Mouse (Mus musculus) cerebellum, postnatal 36 days (tissue): ENCODE data around the gene Galnt18.

Experiments used
- DNase-seq, 2 experiments: peaks; one replicate each; pipeline ENCODE4 v3.0.0; 2021 to 2022; ENCODE audit warnings: mixed read lengths in 2 of 2

Galnt18 gene

DNA sequence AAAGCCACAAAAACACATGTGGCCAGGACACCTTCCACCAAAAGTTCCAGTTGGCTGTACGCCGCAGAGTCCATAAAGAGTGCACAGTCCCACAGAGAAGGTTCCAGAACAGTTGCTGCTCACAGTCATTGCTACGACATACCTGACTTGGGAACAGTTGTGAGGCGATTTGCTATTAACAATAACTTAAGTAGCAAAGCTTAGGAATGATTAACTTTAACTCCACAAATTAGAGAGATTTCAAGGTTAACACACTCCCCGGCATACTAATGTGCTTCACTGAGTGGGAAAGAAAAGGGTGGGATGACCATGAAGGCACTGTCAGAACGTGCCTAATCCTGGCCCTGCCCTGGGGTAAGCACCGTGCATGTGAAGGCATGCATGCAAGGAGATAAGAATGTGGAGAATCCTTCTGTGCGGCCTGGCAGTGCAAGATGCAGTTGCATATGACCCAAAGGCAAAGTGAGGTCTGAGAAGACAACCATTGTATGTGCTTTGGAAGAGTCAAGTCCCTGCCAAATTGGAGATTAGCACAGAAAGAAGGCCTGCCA is 8.5 kb downstream of the Galnt18 start:
- DNase-seq: no peak

DNA sequence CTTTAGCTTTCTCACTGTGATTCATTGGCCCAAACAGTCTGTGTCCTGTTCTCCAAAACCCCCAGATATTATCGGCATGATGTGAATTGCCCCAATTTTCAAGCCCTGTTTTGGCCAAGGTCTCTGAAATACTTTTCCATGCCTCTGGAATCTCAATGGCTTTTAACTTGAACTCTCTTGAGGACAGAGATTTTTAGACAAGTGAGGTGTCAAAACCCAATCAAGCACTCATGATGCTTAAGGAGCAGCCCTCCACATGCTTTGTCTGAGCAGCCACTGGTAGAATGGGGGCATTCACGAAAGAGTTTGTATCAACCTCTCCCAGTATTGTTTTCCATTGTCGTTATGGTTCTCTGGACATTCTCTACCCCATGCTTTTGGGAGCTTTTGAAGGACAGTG is 9.2 kb downstream of the Galnt18 start:
- no peak for DNase-seq

DNA sequence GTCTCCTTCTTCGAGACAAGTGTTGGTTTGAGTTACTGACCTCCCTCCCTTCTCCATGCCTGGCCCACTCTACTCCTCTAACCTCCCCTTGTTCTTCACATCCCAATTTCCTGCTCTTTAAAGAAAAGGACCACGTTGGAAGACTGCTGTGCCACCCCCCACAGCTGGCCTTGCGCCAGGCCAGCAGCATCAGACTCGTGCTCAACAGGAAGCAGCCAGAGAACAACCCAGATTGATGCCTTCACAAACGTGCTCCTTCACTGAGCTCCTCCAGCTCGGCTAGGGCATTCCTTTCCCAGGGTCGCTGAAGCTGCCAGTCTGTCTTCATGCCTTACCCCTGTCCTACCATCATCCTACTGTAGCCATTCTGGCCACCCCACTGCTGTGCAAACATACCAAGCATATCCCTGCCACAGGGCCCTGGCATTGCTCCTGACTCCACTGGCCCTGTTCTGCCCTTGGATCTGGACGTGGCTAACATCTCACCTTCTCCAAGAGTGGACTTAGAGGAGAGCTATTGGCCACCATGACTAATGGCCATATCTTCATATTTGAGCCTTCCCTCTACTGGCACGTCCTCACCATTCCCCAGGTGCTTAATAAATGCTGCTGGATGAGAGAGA is 13.5 kb downstream of the Galnt18 start:
- DNase-seq: no peak

DNA sequence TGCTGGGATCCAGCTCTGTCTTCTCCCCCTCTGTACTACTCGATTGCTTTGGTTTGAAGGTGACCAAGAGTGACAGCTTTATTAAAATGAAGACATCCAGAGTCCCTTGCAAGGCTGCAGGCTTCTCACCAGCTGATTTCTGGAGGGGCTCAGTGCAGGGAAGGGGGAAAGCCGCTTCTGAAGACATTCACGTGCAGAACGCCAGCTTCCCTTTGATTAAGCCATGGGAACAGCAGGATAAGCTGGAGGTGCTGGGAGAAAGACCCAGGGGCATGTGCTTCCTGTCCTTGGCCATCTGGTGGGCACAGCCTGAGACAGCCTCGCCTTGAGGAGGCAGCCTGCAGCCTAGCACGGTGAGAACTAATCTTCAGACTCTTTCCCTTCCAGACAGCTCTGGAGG is 17.0 kb downstream of the Galnt18 start:
- no peak for DNase-seq

DNA sequence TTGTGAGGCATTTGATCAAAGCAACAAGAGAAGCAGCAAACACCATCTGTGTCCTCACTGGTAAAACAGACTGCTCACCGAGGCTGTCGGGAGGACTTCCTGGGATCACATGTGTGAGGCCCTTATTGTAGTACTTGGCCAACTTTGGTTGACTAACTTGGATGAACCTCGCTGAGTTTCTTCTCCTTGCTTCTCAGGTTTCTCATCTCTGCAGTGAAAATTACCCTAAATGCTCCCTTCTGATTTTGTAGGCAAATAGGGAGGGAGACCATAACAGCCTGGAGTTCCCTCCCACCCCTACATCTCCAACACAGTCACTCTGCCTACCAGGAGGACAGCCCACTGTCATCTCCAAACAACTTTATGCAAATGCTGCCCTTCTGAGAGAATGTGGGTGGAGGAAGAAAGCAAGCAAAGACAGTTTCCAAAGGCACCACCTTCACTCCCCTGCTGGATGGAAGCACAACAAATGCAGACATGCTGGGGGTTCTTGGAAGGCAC is 31.2 kb downstream of the Galnt18 start:
- DNase-seq: no peak

DNA sequence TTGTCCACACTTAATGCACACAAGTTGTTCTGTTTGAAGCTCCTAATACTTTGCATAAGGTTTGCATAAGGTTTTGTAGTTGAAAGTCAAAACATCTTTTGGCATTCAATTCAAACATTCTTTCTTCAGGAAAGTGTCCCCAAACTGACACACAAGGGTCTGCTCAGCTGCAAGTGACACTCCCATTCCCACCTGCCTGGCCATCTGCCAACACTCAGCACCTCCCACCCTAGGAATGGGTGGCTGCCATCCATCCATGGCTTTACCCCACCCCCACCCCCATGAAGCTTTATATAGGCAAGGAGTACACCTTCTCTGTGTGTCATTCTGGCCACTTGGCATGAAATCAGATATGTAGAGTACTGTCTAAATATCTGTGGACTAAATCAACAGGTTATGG is 35.0 kb downstream of the Galnt18 start:
- no peak for DNase-seq

DNA sequence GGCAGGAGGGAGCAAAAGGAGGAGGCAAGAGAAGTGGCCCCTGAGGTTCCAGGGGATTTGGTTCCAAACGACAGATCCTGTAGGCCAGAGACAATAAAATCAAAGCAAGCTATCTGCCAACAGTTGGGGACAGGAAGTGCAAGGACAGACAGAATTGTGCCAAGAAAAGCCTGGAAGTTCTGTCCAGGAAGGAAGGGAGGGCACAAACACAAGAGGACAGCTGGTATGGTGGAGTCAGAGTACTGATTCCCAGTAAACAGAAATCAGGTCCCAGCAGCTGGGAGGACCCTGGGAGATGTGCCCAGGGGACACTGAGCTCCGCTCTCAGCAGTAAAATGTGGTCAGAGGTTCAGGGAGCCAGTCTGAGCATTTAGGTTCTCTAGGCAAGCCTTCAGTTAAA is 38.2 kb downstream of the Galnt18 start:
- no peak for DNase-seq

DNA sequence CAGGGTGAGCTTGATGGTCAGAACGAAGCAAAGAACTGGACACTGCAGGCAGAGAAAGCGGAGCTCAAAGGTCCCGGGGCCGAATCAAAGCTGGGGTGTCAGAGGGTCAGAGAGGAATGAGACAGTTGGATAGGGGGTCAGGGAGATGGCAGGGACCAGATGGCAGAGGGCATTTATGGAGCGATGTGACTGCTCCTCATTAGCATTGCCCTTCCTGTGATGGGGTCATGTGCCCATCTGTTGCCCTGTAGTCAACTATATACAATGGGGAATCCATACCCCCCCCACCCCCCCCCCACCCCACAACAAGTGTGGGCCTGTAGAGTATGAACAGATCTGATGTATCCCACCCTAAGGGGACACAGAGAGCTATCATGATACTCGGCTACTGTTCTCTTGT is 39.7 kb downstream of the Galnt18 start:
- no peak for DNase-seq

DNA sequence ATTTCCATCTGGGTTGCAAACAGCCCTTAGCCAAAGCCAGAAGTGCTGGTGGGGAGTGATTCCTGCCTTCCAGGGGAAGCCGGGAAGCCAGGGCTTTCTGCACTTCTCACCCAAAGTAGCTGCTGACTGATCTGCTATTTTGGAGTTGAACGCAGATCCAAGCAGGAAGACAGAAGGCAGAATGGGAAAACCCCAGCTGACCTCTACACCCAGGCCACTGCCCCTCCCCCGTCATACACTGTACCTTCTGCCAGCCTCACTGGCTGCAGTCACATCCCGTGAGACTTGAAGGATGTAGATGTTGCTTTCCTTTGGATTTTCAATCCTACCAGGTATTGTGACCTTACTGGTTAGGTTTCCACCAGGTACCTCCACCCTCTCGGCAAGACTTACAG is 40.4 kb downstream of the Galnt18 start:
- DNase-seq: no peak

DNA sequence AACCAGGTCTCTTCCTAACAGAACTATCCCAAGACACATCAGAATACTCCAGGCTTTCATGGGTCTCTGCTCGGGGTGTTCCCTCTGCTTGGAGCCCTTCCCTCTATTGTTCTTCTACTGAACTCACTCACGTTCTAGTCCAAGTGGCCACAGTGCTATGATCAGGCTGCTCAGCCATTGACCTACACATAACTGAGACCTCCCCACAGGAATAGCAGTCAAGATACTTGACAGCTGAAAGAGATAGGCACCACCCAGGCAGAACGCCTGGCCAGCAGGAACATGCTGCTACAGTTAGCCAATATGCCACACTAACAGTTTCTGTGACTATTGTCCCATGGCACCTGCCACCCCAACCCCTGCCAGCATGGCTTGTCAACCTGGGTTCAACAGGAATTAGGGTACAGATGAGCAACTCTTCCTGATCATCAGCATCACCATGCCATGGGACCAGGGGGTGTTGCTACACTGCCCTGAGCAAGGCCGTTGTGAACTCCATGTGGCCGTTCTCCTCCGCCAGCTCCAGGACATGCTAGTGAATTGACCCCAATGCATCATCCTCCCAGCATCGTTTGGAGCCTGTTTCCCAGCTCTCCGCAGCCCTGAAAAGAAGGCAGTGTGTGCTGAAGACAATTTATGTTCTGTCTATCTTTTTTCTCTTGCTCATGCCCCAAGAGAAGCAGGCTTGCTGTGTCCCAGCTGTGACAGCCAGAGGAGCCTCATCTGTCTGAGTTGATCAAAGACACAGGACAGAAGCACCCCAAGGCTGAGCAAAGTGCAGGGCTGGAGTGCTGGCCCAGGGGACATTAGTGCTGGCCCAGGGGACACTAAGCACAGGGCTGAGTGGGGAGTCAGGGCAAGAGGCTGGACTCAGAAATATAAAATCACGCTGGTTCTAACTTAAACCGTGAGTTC is 41.1 kb downstream of the Galnt18 start:
- no peak for DNase-seq

DNA sequence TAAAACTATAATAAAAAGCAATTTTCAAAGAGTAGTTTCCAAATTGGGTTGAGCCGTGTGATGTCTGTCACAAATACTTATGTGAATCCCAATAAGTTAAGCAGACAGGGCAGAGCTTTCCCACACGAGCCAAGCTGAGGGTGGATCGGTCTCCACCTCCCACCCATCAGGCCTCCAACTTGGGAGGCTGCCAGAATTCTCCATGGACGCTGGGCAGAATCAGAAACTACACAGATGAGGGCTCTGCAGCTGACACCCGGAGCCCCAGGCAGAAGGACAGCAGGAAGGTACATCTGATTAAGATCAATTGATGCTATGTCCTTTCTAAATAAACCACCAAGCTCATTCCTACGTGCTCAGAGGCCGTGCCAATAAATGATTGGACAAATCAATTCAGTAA is 42.4 kb downstream of the Galnt18 start:
- no peak for DNase-seq

DNA sequence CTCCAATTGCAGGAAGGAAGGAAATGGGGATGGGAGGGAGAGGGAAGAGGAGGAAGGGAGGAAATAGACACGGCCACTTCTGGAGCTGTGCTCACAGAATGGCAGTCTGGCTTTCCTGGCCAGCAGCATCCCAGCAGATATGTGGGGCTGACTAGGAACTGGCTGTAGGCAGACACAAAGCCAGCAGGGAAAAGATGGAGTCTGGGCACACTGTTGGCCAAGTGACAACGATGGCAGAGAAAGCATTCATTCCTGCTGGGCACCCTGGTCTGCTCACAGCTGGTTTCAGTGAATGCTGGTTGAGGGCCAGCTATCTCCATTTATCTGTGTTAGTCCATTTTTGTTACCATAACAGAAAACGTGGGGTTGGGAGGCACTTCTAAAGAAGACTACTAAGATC is 43.4 kb downstream of the Galnt18 start:
- DNase-seq: peak; percentile 22 to 34

DNA sequence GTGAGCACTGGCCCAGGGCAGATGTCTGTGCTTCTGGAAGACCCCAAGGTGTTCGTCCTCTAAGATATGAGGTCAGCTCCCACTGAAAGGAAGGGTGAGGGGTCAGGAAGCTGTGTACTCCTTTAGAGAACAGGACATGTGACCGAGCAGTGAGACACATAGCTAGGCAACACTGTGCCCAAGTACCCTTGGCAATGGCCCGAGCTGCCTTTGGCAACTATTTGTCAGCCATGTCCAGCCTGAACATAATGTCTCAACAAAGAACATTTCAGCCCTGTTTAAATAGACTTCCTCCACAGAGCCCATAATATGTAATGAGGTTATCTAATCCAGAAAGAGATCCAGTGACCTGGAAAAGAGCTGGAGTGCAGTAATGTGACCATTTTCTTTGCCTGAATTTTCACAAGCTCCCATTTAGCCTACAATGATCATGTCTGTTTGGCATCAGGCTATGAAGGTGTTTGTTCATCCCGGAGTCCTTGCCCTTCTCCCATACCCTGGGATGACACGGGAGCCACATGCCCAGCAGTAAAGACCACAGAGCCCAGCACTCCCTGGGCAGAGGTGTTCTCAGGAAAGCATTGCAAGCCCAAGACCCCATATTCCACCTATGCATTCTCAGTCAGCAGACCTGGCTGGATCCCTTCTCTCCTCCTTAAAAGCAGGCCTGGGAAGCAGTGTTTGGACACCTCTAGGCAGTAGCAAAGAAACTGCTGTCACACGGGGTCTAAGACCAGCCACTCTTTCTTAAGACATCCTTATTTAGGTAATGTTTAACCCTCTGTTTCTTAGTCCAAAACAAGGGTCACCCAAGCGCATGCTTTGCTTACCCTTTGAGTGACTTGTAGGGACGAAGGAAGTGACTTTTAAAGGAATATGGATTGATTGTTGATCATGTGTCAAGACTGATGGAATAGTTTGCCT is 49.2 kb downstream of the Galnt18 start:
- no peak for DNase-seq

DNA sequence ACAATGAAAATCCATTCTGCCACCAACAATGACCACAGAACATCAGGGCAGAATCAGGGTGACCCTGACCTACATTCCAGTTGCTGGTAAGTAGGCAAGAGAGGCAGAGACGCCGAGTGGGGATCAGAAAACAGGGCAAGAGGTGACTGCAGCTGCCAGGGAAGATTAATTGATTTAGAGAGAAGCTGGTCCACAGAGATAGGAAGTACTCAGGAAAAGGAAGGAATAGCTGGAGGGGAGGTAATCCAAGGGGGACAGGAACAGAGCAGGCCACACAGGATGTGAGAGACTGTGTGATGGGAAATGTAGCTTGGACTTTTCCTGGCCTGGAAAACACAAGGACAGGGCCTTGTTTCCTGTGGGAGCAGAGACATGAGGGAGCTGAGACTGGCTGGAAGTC is 52.8 kb downstream of the Galnt18 start:
- no peak for DNase-seq

DNA sequence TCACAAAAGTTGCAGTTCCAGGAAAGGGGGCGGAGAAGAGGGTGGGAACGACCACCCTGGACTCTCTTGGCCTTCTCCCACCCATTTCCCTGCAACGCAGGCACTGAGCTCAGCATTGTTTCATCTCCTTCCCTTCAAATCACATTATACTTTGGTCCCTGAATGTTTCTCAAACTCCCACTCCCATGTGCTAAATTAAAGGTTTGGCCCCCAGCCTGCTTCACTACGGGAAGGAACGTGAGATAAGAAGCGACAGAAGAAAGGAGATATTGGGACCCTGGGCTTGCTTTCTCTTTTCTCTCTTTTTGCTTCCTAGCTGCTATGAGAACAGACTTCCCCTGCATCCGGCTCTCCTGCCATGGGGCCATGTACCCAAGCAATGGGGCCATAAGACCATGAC is 55.0 kb downstream of the Galnt18 start:
- no peak for DNase-seq

DNA sequence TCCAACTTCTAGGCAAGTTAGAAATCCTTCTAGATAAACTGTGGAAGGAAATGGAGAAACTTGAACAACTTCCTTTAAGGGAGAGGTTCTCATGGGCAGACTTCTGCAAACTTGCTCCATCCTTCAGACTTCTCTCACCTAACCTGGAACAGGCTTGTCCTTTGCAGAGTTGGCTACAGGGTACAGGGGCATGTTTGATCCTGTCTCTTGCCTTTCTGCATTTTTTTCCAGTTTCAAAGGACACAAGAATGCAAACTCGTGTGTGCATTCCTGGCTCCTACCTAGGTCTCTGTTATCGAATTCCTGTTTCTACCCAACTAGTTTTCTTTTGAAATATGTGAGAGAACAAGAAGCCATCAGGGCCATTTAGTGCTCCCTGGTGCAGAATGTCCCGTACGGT is 55.8 kb downstream of the Galnt18 start:
- no peak for DNase-seq

DNA sequence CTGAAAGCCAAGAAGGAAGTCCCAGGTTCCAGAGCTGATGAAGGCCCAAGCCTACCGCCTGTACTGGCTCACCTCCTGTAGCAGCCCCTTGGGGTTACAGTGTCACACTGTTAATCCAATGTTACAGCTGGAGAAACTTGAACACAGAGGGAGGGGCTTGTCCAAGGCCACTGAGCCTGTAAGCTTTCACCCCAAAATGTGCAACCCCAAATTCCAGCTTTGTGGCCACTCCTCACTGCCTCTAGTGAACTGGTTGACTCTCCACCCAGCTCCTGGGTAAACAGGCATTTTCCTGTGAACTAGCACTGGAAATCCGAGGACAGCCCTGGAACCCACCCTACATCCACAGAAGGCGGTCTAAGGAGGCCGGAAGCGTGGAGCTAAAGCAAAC is 58.5 kb downstream of the Galnt18 start:
- no peak for DNase-seq

DNA sequence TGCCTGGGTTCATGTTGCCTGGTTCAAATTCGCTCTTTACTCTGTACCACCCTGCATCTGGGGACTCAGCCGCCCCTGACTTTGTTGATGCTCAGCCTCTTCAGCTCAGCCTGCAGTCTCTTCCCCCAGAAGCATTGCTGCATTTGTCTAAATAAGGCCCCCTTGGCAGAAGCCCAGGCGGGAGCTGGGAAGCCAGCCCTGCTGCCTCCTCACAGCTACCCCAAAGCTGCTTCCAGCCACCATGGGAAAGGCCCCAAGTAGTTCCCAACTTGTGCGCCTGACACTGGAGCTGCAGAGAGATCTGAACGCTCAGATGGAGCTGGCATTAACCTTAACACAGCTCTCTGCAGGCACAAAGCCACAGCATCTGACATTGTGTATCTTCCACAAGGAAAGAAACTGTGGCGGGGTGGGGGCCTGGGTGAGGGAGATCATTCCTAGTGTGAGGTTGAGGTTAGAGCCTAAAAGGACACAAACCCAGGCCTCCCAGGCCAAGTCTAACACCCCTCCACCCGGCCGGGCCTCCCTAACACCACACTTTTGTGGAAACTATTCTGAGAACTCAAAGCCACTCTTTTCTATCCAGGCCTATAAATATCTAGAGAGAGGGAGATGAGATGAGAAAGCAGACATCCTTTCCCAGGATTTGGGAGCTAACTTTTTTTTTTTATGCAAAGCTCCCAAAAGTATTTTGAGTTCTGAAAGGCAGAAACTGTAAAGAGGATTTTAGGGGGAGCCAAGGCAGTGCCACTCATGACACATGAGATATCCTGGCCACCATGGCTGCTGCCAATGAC is 59.1 kb downstream of the Galnt18 start:
- no peak for DNase-seq

DNA sequence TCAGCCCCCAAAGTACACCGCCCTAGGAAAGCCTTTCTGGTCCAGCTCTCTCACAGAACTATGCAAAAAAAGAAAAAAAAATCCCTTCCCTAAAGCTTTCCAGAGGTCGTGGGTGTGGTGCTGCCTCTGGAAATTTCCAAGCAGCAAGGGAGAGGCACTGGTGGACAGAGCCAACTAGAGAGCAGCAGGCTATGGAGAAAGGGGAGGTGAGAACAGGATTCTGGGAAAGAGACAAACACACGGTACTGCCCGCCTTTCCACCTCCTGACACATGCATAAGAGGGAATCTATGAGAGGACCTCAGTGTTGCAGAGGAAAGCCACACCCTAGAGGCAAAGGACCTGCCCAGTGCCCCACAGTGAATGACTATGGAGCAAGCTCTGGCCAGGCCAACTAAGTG is 60.9 kb downstream of the Galnt18 start:
- no peak for DNase-seq

DNA sequence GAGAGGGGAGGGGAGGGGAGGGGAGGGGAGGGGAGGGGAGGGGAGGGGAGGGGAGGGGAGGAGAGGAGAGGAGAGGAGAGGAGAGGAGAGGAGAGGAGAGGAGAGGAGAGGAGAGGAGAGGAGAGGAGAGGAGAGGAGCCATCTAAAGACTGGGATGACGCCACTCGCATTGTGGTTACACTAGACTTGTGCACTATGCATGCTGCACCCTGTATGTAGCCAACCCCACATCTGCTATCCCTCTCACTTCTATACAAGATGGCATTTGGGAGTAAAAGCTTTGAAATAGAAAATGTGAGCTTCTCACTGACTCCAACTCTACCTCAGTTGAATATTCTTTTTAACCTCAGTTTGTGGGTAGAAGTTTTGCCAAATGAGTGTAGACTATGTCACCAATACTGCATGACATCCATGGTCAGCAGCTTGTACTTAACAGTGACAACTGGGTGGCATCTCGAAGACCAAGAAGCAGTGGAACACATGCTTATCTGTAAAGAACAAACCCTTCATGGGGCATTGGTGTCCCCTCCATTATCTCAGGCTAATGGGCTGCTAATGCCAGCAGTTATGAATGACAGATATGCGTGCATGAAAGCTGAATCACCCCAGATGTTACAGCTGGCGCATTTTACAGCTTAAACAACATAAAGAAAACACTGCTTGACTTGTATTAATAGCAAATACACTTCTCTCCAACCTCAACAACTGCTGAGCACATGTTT is 65.0 kb downstream of the Galnt18 start:
- no peak for DNase-seq

DNA sequence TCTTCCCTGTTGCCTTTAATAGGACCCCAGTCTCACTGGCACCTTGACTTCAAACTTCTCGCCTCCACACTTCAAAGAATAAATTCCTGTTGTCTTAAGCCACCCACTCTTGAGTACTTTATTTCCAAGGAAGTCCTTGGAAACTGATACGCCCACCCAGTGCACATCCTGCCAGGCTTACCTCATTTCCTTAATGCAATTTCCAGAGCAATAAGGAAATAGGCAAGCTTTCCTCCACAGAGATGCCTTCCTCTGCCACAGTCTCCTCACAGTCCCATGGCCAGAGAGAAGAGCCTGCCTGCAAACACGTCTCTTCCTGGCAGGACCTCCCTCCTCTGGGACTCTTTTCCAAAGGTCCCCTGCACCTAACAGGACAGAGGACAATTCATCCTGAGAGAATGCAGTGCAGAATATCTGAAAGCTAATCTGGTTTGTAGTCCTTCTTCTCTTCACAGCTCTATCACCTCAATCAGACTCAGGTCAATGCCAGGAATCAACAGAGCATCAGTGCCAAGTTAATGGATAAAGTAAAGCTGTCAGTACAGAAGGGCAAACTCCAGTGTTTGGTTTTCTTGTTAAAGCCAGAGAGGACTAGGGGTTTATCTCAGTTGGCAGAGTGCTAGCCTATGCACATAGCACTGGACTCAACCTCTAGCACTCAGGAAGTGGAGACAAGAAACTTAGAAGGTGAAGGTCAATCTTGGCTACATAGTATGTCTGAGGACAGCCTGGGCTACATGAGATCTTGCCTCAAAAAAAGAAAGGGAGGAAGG is 65.8 kb downstream of the Galnt18 start:
- DNase-seq: no peak
